Mouse (Mus musculus) erythroblast, embryonic 14.5 days (primary cell): ENCODE results near the gene Ppm1l.

Experiments
- GATA1 ChIP-seq: IDR thresholded peaks from 2 replicates; pipeline ENCODE4 v1.6.1; 2012; ENCODE audit warnings: low read length, inconsistent platforms, mixed read lengths
- TAL1 ChIP-seq: IDR thresholded peaks from 3 replicates; pipeline ENCODE4 v1.6.1; 2012; ENCODE audit warnings: low read length, inconsistent platforms, mixed read lengths

DNA sequence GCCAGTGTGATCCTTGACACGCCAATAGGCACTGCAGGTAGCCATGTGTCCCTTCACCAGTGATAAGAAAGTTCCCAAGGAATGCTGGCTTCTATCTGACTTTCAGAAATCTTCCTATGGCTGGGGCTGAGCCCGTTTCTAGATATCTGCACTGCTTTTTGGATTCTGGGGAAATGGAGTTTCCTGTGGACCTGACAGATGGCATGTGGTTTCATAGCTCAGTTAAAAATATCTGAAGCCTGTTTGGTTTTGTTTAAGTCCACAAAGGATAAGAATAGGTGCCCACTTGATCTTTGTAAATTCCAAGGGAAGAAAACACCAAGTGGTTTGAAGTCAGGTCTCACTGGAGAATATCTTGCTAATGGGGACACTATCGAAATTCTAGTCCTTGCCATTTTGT lies 173.0 kb downstream of the Ppm1l start:
- TF ChIP-seq TAL1 (no peak), GATA1 (no peak)
